ENCODE assay signal across 20 mouse cellular contexts in the genomic region with DNA sequence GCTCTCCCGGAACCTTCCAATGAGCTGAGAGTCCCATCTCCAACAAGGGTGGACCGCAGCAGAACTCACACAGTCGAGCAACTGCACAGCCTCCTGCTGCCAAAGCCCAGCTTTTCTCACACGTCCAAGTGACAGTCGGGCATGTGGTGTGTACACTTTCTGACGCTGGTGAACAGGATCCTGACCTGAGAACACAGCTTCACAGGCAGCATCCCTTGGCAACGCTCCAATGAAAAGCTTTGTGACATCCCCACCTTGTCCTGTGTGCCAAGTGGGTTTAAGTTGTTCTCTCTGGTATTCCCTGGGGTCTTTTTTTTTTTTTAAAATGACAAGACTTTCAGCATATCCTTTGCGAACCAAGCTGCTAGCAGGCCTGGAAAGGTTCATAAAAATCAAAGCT.
DNase-seq lines count a peak whose midpoint lies in the region; ATAC-seq and TF ChIP-seq lines count a peak whose summit lies in the region.
"Had no signal": no experiment of that assay in that cellular context is flagged by ENCODE, and none has a peak within 500 bp of the region (broad histone marks: within the 10 kb centered on the region; RNA-seq: fewer than 3 reads in every experiment).

No protein-coding gene starts in this region.

- no peak overlapping the region for H3K9ac ChIP-seq in hindbrain, embryonic 16.5 days (ENCODE audit: low read depth, low read length)
- no peak overlapping the region for H3K9ac ChIP-seq in kidney, embryonic 14.5 days (ENCODE audit: low read depth, low read length)
- no peak overlapping the region for H3K9ac ChIP-seq in lung, postnatal 0 days (replicated peaks; ENCODE audit: low read depth)
- H3K9ac ChIP-seq: forebrain, embryonic 13.5 days; heart, embryonic 12.5 days; hindbrain, embryonic 13.5 days; midbrain, embryonic 12.5 days; neural tube, embryonic 15.5 days; stomach, embryonic 15.5 days had no signal

- peak overlapping the region; percentile 40 for H3K27ac ChIP-seq in hindbrain, embryonic 10.5 days
- no peak overlapping the region for H3K27ac ChIP-seq in hindbrain, embryonic 16.5 days (ENCODE audit: low read depth, low read length)
- H3K27ac ChIP-seq in kidney, embryonic 14.5 days (ENCODE audit: low read depth, low read length), result no peak overlapping the region
- peak overlapping the region; percentile 14; the same call in 1 of the 2 replicates for H3K27ac ChIP-seq in lung, postnatal 0 days (ENCODE audit: low read length)
- H3K27ac ChIP-seq: forebrain, embryonic 13.5 days; hindbrain, embryonic 13.5 days; midbrain, embryonic 12.5 days; neural tube, embryonic 15.5 days had no signal

- no peak for TF ChIP-seq EP300 in lung, postnatal 0 days (IDR thresholded peaks at IDR 0.05)

- peaks cover 69% of the 10 kb centered on the region for H3K36me3 ChIP-seq in hindbrain, embryonic 10.5 days
- no peaks in the 10 kb centered on the region for H3K36me3 ChIP-seq in hindbrain, embryonic 16.5 days (ENCODE audit: control insufficient read depth, insufficient read depth, low read length)
- peaks cover 5% of the 10 kb centered on the region; the same call in 1 of the 2 replicates for H3K36me3 ChIP-seq in kidney, embryonic 14.5 days (ENCODE audit: control insufficient read depth, insufficient read depth, low read length)
- no peaks in the 10 kb centered on the region for H3K36me3 ChIP-seq in lung, postnatal 0 days (ENCODE audit: insufficient read depth, low read length)

- no peaks in the 10 kb centered on the region for H3K9me3 ChIP-seq in hindbrain, embryonic 10.5 days
- H3K9me3 ChIP-seq in hindbrain, embryonic 16.5 days (ENCODE audit: control insufficient read depth, low read length), result no peaks in the 10 kb centered on the region
- no peaks in the 10 kb centered on the region for H3K9me3 ChIP-seq in kidney, embryonic 14.5 days (ENCODE audit: control insufficient read depth, low read length)
- no peaks in the 10 kb centered on the region for H3K9me3 ChIP-seq in lung, postnatal 0 days (ENCODE audit: low read length)
- H3K9me3 ChIP-seq: forebrain, embryonic 13.5 days; heart, embryonic 12.5 days; hindbrain, embryonic 13.5 days; midbrain, embryonic 12.5 days; neural tube, embryonic 15.5 days; stomach, embryonic 15.5 days had no signal

- H3K4me2 ChIP-seq in hindbrain, embryonic 16.5 days (ENCODE audit: low read length), result no peak overlapping the region
- H3K4me2 ChIP-seq in kidney, embryonic 14.5 days (replicated peaks; ENCODE audit: low read depth, low read length), result no peak overlapping the region
- H3K4me2 ChIP-seq in lung, postnatal 0 days (replicated peaks; ENCODE audit: low read depth, low read length), result no peak overlapping the region
- H3K4me2 ChIP-seq: forebrain, embryonic 13.5 days; heart, embryonic 12.5 days; hindbrain, embryonic 13.5 days; midbrain, embryonic 12.5 days; neural tube, embryonic 15.5 days; stomach, embryonic 15.5 days had no signal

- TF ChIP-seq CTCF in lung, postnatal 0 days (IDR thresholded peaks at IDR 0.05), result no peak

- no peak overlapping the region for H3K4me3 ChIP-seq in hindbrain, embryonic 10.5 days
- H3K4me3 ChIP-seq in hindbrain, embryonic 16.5 days (ENCODE audit: low read length), result no peak overlapping the region
- no peak overlapping the region for H3K4me3 ChIP-seq in kidney, embryonic 14.5 days (ENCODE audit: low read length)
- no peak overlapping the region for H3K4me3 ChIP-seq in lung, postnatal 0 days (ENCODE audit: low read depth, low read length)
- H3K4me3 ChIP-seq: forebrain, embryonic 13.5 days; heart, embryonic 12.5 days; hindbrain, embryonic 13.5 days; midbrain, embryonic 12.5 days; neural tube, embryonic 15.5 days; stomach, embryonic 15.5 days had no signal

- peaks cover 39% of the 10 kb centered on the region for H3K4me1 ChIP-seq in hindbrain, embryonic 10.5 days (replicated peaks)
- no peaks in the 10 kb centered on the region for H3K4me1 ChIP-seq in hindbrain, embryonic 16.5 days (ENCODE audit: control insufficient read depth, insufficient read depth, low read depth, low read length)
- H3K4me1 ChIP-seq in kidney, embryonic 14.5 days (ENCODE audit: control insufficient read depth, insufficient read depth, low read length), result 0 out of 2 replicates have a peak, but pooled peaks cover 8% of the 10 kb centered on the region
- H3K4me1 ChIP-seq in lung, postnatal 0 days (ENCODE audit: insufficient read depth, low read depth, low read length), result 0 out of 2 replicates have a peak, but pooled peaks cover 5% of the 10 kb centered on the region
- H3K4me1 ChIP-seq: neural tube, embryonic 15.5 days had no signal

- WGBS in hindbrain, embryonic 10.5 days, result 80% methylated on average over 8 of the region's 8 CpGs
- WGBS in hindbrain, embryonic 16.5 days, result 71% methylated on average over 8 of the region's 8 CpGs
- WGBS in kidney, embryonic 14.5 days, result 74% methylated on average over 8 of the region's 8 CpGs
- WGBS in lung, postnatal 0 days, result 51% methylated on average over 8 of the region's 8 CpGs

- DNase-seq in adrenal gland, postnatal 14 days, result peak; percentile 53
- DNase-seq in adrenal gland, postnatal 4 days (ENCODE audit: low spot score in 2 of 2), result no peak
- no peak for DNase-seq in hindbrain, embryonic 10.5 days (ENCODE audit: low spot score)
- peak; percentile 59 for DNase-seq in kidney, postnatal 14 days
- no peak for DNase-seq in lung, postnatal 0 days (ENCODE audit: low spot score)
- no peak for DNase-seq in lung, postnatal 25 days (ENCODE audit: low spot score)
- DNase-seq: cerebellum, adult 11 months; gastrocnemius, postnatal 10 days; layer of hippocampus, postnatal 36 days; right cerebral cortex, adult 18-20 months; right cerebral cortex, postnatal 4 days; thymus, postnatal 25 days had no signal

- no peaks in the 10 kb centered on the region for H3K27me3 ChIP-seq in hindbrain, embryonic 10.5 days (ENCODE audit: insufficient read depth, poor library complexity, severe bottlenecking)
- H3K27me3 ChIP-seq in hindbrain, embryonic 16.5 days (replicated peaks; ENCODE audit: control insufficient read depth, insufficient read depth, low read length), result no peaks in the 10 kb centered on the region
- H3K27me3 ChIP-seq in kidney, embryonic 14.5 days (ENCODE audit: control insufficient read depth, insufficient read depth, low read length), result no peaks in the 10 kb centered on the region
- H3K27me3 ChIP-seq in lung, postnatal 0 days (replicated peaks; ENCODE audit: insufficient read depth, low read length), result no peaks in the 10 kb centered on the region
- H3K27me3 ChIP-seq: forebrain, embryonic 13.5 days; heart, embryonic 12.5 days; hindbrain, embryonic 13.5 days; midbrain, embryonic 12.5 days; neural tube, embryonic 15.5 days; stomach, embryonic 15.5 days had no signal

- no peak for ATAC-seq in hindbrain, embryonic 16.5 days
- ATAC-seq in kidney, embryonic 14.5 days (ENCODE audit: low FRiP score, low TSS enrichment), result no peak
- ATAC-seq in lung, postnatal 0 days, result no peak
- ATAC-seq: forebrain, embryonic 13.5 days had no signal

Comparison
In these comparisons a context has a peak if more than half of its experiments do, and no peak if none do; other contexts are left out.
1. DNase-seq: peak in adrenal gland, postnatal 14 days (single experiment) and kidney, postnatal 14 days (single experiment); none in adrenal gland, postnatal 4 days (0 of 2), hindbrain, embryonic 10.5 days (single experiment), lung, postnatal 0 days (single experiment) and lung, postnatal 25 days (single experiment).
2. H3K27ac ChIP-seq: peak in hindbrain, embryonic 10.5 days (single experiment) and lung, postnatal 0 days (single experiment); none in hindbrain, embryonic 16.5 days (single experiment) and kidney, embryonic 14.5 days (single experiment).